Mouse (Mus musculus) kidney, postnatal 0 days (tissue): ENCODE data around the gene Ush1c. TPM values are rescaled to one million over a fixed set of nuclear protein-coding genes. Genes with fewer than 3 reads are reported as not detected.
A peak's percentile ranks its signal among the peaks of the same experiment; 100 is the strongest.

Experiments used
- ATAC-seq: fragments of 200-750 bp; cut with Nextera tagmentation; replicated peaks from 2 replicates; pipeline ENCODE4 v1.8.0; 2017; ENCODE audit warnings: low read depth, moderate number of reproducible peaks, moderate TSS enrichment, moderate library complexity; ENCODE audit not compliant: low FRiP score
- DNase-seq: peaks from one replicate; pipeline ENCODE4 v3.0.0-alpha.2; 2016; ENCODE audit warnings: low spot score
- H3K27ac ChIP-seq: fragments of 300-500 bp; sonication (generic); 2 replicates; pipeline ENCODE4 v1.5.1; 2014; ENCODE audit warnings: mild to moderate bottlenecking
- H3K27me3 ChIP-seq: fragments of 300-500 bp; sonication (generic); 2 replicates; pipeline ENCODE4 v1.6.1; 2014; ENCODE audit warnings: low read length, mixed read lengths; ENCODE audit not compliant: insufficient read depth
- H3K36me3 ChIP-seq: fragments of 300-500 bp; sonication (generic); 2 replicates; pipeline ENCODE4 v1.6.1; 2014; ENCODE audit warnings: low read length, mixed read lengths; ENCODE audit not compliant: insufficient read depth
- H3K4me1 ChIP-seq: fragments of 300-500 bp; sonication (generic); replicated peaks from 2 replicates; pipeline ENCODE4 v1.6.1; 2014; ENCODE audit warnings: antibody characterized with exemption, low read length, mixed read lengths; ENCODE audit not compliant: insufficient read depth
- H3K4me2 ChIP-seq: fragments of 300-500 bp; sonication (generic); 2 replicates; pipeline ENCODE4 v1.6.1; 2014; ENCODE audit warnings: mild to moderate bottlenecking, low read length, moderate library complexity, mixed read lengths
- H3K4me3 ChIP-seq: fragments of 300-500 bp; sonication (generic); replicated peaks from 2 replicates; pipeline ENCODE4 v1.5.1; 2014; ENCODE audit warnings: low read depth, low read length
- H3K9ac ChIP-seq: fragments of 300-500 bp; sonication (generic); 2 replicates; pipeline ENCODE4 v1.6.1; 2014; ENCODE audit warnings: low read depth, low read length
- H3K9me3 ChIP-seq: fragments of 300-500 bp; sonication (generic); replicated peaks from 2 replicates; pipeline ENCODE4 v1.6.1; 2016; ENCODE audit warnings: low read length, inconsistent platforms, mixed read lengths
- CTCF ChIP-seq: IDR thresholded peaks from 2 replicates; pipeline ENCODE4 v1.5.1; 2016; ENCODE audit warnings: antibody characterized with exemption, low read depth, mild to moderate bottlenecking, moderate library complexity
- WGBS: fragments of 180-500 bp; shearing (Covaris S2); extraction: QIAGEN DNeasy Blood & Tissue Kit; methylation state at CpG from one replicate; pipeline ENCODE4 v1.1.7; 2014; 5-methylcytosine and 5-hydroxymethylcytosine counted together
- polyA plus RNA-seq: library from polyadenylated mRNA; unstranded; fragments of >200 nt; fragmentation: Nextera tagmentation; extraction: Ambion mirVana; gene quantifications from 2 replicates; pipeline ENCODE4 v1.2.1, GENCODE M21; 2015

Ush1c gene
- polyA plus RNA-seq = 36.8 and 44.4 TPM in 2 replicates

DNA sequence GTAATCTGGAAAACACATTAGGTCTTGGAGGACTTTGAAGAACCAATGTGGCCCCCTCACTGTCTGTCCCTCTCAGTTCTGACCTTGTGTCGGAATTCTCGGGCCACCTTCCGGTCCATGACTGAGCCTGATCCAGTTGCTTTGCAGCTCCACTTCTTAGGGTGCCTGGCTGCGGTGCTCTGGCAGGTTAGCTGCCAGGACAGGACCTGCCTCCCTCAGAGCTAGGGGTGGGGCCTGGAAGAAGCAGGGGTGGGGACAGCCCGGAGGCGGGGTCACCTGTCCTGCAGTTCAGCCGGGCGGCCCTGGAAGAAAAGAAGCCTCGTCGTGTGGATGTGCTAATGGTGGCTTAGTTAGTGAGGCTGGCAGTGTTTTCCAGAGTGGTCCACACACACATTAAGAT lies at the start of gene Ush1c:
Gene Ush1c (minus strand): TSS at position 158 of the 400 bp plus-strand sequence.
- H3K9ac ChIP-seq = peak within 1 kb of the TSS; percentile 45
- H3K4me3 ChIP-seq = peak within 1 kb of the TSS; percentile 22
- peak; percentile 53 for DNase-seq
- no peaks in the 10 kb centered on the region for H3K4me1 ChIP-seq
- TF ChIP-seq CTCF = no peak
- H3K36me3 ChIP-seq = no peaks in the 10 kb centered on the region
- 14% methylated on average over 10 of the region's 10 CpGs for WGBS
- H3K27me3 ChIP-seq = no peaks in the 10 kb centered on the region
- peak within 1 kb of the TSS; percentile 79 for H3K27ac ChIP-seq
- H3K4me2 ChIP-seq = peak within 1 kb of the TSS; percentile 48
- no peaks in the 10 kb centered on the region for H3K9me3 ChIP-seq
- ATAC-seq = peak; percentile 86

DNA sequence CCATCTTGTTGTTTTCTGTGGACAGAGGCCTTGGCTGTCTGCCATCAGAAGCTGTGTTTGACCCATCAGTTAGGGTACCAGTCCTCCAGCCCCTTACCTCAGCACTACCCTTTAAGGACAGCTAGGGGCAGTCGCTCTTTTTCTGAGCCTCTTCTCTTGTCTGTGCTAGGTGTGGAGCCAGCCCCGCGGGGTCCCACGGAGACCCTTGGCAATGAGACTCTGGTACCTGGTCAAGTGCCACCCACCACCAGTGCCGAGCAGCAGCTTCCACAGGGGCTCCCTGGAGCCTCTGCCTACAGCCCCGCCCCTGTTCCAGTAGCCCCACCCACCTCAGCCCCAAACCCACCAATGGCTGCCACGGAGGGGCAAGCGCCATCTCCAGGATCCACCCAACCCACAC lies 48.7 kb upstream of the Ush1c start:
- Histone ChIP-seq H3K4me1 (no peaks in the 10 kb centered on the region), H3K9ac (no peak overlapping the region), H3K27me3 (no peaks in the 10 kb centered on the region), H3K27ac (no peak overlapping the region), H3K9me3 (no peaks in the 10 kb centered on the region), H3K4me2 (no peak overlapping the region), H3K4me3 (no peak overlapping the region), H3K36me3 (no peaks in the 10 kb centered on the region)
- no peak for ATAC-seq
- no peak for TF ChIP-seq CTCF
- no peak for DNase-seq
- WGBS = 29% methylated on average over 8 of the region's 8 CpGs

DNA sequence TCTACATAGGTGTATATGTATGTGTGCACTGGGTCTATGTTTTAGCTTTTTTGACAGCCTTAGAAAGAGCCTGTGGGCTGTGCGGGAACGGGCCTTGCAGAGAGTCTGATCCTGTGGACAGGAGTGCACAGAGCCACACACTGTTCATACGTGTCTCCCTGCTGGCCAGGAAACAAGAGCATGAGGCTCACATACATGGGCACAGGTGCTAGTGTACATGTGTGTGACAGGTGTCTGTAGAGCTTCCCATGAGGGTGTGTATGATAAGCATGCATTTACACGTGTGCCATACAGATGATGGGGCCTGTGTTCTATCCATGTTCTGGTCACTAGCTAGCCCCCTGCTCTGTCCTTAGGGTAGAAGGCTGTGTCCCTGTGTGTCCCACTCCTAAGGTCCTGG lies 48.1 kb upstream of the Ush1c start:
- TF ChIP-seq CTCF = no peak
- Histone ChIP-seq H3K4me3 (no peak overlapping the region), H3K27ac (no peak overlapping the region), H3K9ac (no peak overlapping the region), H3K36me3 (no peaks in the 10 kb centered on the region), H3K27me3 (no peaks in the 10 kb centered on the region), H3K4me2 (no peak overlapping the region), H3K9me3 (no peaks in the 10 kb centered on the region), H3K4me1 (no peaks in the 10 kb centered on the region)
- 87% methylated on average over 4 of the region's 4 CpGs for WGBS
- DNase-seq = no peak
- no peak for ATAC-seq

DNA sequence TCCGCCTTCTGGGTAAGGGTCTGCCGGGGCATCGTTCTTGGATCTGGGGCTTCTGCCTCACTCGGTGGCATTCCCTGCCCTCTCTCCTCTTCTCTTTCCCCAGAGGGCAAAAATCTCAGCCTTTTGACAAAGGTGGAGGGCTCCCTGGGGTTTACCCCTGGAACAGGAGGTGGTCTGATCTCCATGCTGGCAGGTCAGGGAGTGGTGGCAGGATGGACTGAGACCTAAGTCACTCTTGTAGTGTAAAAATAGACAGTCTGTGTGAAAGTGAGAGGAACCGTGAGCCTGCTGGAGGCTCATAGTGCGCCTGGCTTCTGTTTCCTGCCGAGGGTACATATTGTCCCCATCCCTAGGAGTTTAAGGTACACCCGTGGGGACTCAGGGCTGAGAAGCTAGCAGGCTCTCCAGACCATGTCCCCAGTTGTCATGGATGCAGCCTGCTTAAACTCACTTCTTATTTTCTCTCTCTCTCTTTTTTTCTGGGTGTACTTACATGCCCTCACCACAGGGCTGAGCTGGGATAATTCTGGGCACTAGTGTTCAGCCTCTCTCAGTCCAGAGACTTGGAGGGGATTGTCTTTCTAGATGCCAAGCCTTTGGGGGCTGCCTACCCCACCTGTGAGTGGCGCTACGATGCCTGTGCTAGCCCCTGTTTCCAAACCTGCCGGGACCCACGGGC lies 47.0 kb upstream of the Ush1c start:
- ATAC-seq (no peak), DNase-seq (peak; percentile 17)
- Histone ChIP-seq H3K36me3 (no peaks in the 10 kb centered on the region), H3K9me3 (no peaks in the 10 kb centered on the region), H3K4me2 (no peak overlapping the region), H3K9ac (no peak overlapping the region), H3K4me3 (no peak overlapping the region), H3K4me1 (no peaks in the 10 kb centered on the region), H3K27ac (no peak overlapping the region), H3K27me3 (no peaks in the 10 kb centered on the region)
- TF ChIP-seq CTCF = peak; percentile 24; the same call in 1 of the 2 replicates
- 86% methylated on average over 12 of the region's 12 CpGs for WGBS

DNA sequence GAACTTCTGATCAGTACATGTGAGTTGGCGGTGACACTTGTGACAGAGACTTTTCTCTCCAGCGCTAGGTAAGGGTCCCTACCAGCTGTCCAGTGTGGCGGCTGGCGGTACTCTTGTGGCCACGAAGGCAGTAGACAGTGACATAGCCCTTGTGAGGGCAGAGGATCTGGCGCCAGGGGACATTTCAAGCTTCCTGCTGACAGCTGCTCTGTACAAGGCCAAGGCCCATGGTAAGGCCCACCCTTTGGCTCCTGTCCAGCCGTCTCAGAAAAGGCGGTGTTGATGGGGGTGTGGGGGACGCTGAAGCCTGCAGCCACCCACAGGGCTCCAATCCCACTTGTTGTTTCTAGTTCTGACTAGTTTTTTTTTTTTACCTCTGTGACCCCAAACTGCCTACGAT lies 45.4 kb upstream of the Ush1c start:
- Histone ChIP-seq H3K9ac (no peak overlapping the region), H3K4me1 (no peaks in the 10 kb centered on the region), H3K36me3 (no peaks in the 10 kb centered on the region), H3K9me3 (no peaks in the 10 kb centered on the region), H3K4me2 (no peak overlapping the region), H3K4me3 (no peak overlapping the region), H3K27me3 (no peaks in the 10 kb centered on the region), H3K27ac (no peak overlapping the region)
- no peak for TF ChIP-seq CTCF
- ATAC-seq (no peak), DNase-seq (peak; percentile 20)
- 46% methylated on average over 10 of the region's 10 CpGs for WGBS

DNA sequence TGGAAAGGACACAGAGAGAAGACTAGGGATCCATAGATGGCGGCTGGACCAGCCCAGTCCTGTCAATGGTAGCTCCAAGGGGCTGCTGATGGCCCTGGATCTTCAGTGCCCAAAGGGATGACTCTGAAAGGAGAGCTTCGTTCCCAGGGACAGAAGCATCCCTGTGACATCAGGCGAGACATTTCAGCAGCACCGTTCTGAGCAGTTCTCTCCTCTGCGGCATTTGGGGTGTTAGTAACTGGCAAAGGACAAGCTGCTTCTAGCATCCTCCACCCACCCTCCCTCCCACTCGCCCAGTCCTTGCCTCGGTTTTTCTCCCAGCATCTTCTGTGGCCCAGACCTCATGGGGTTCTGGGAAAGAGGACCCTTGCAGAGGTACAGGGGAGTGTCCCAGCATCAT lies 44.0 kb upstream of the Ush1c start:
- TF ChIP-seq CTCF = no peak
- H3K9ac ChIP-seq = no peak overlapping the region
- ATAC-seq = no peak
- H3K36me3 ChIP-seq = no peaks in the 10 kb centered on the region
- H3K4me2 ChIP-seq = no peak overlapping the region
- no peaks in the 10 kb centered on the region for H3K9me3 ChIP-seq
- WGBS = 66% methylated on average over 7 of the region's 7 CpGs
- H3K27ac ChIP-seq = no peak overlapping the region
- H3K4me3 ChIP-seq = no peak overlapping the region
- no peaks in the 10 kb centered on the region for H3K4me1 ChIP-seq
- H3K27me3 ChIP-seq = no peaks in the 10 kb centered on the region
- no peak for DNase-seq

DNA sequence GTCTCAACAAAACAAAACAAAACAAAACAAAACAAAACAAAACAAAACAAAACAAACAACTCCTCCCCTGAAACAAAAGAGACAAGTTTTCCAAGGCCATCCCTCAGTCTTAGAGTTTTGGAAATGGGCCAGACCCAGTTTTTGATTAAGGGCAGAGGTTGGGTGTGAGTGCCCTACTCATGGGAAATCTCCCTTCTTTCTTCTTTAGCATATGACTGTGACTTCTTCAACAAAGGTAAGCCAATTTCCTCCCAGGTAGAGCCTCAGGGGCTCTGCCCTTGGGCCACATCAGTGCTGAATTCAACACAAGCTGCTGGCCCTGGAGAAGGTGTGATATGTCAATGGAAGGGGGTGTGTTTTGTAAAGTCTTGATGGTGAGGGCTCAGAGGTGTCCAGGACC lies 42.6 kb upstream of the Ush1c start:
- H3K4me2 ChIP-seq = no peak overlapping the region
- H3K27ac ChIP-seq = no peak overlapping the region
- DNase-seq = no peak
- H3K4me1 ChIP-seq = no peaks in the 10 kb centered on the region
- no peak for TF ChIP-seq CTCF
- no peak overlapping the region for H3K9ac ChIP-seq
- no peaks in the 10 kb centered on the region for H3K36me3 ChIP-seq
- no peak overlapping the region for H3K4me3 ChIP-seq
- no peak for ATAC-seq
- H3K9me3 ChIP-seq = no peaks in the 10 kb centered on the region
- H3K27me3 ChIP-seq = no peaks in the 10 kb centered on the region
